Mouse (Mus musculus): ENCODE results near the gene Atxn1.

Atxn1 gene

GRCm38 (mm10) chr13:45628341-45628740 is 336.5 kb downstream of the Atxn1 start:
- DNase-seq (ENCODE audit: low spot score) = no peak

GRCm38 (mm10) chr13:45627206-45627751 is 337.5 kb downstream of the Atxn1 start:
- no peak for DNase-seq (ENCODE audit: low spot score)

- no peak for DNase-seq (ENCODE audit: low spot score)
These were observed 339.1 kb downstream of the Atxn1 start for GRCm38 (mm10) chr13:45625740-45626139.

- no peak for DNase-seq (ENCODE audit: low spot score)
These were observed 341.0 kb downstream of the Atxn1 start for GRCm38 (mm10) chr13:45623846-45624245.

GRCm38 (mm10) chr13:45622871-45623546 is 341.8 kb downstream of the Atxn1 start:
- DNase-seq (ENCODE audit: low spot score) = no peak

GRCm38 (mm10) chr13:45620687-45621086 is 344.1 kb downstream of the Atxn1 start:
- no peak for DNase-seq (ENCODE audit: low spot score)

- no peak for DNase-seq (ENCODE audit: low spot score)
These were observed 344.5 kb downstream of the Atxn1 start for GRCm38 (mm10) chr13:45620281-45620680.

GRCm38 (mm10) chr13:45617988-45618387 is 346.8 kb downstream of the Atxn1 start:
- no peak for DNase-seq (ENCODE audit: low spot score)

- peak; percentile 15 for DNase-seq (ENCODE audit: low spot score)
These were observed 350.0 kb downstream of the Atxn1 start for GRCm38 (mm10) chr13:45614762-45615161.

- peak; percentile 78 for DNase-seq (ENCODE audit: low spot score)
These were observed 351.5 kb downstream of the Atxn1 start for GRCm38 (mm10) chr13:45613346-45613745.

GRCm38 (mm10) chr13:45611554-45611953 is 353.3 kb downstream of the Atxn1 start:
- no peak for DNase-seq (ENCODE audit: low spot score)

- peak; percentile 40 for DNase-seq (ENCODE audit: low spot score)
These were observed 355.3 kb downstream of the Atxn1 start for GRCm38 (mm10) chr13:45609461-45609860.

- no peak for DNase-seq (ENCODE audit: low spot score)
These were observed 356.2 kb downstream of the Atxn1 start for GRCm38 (mm10) chr13:45608593-45608992.

GRCm38 (mm10) chr13:45607946-45608345 is 356.9 kb downstream of the Atxn1 start:
- no peak for DNase-seq (ENCODE audit: low spot score)

- no peak for DNase-seq (ENCODE audit: low spot score)
These were observed 361.2 kb downstream of the Atxn1 start for GRCm38 (mm10) chr13:45603636-45604035.

- no peak for DNase-seq (ENCODE audit: low spot score)
These were observed 364.4 kb downstream of the Atxn1 start for GRCm38 (mm10) chr13:45600443-45600842.

GRCm38 (mm10) chr13:45599831-45600230 is 365.0 kb downstream of the Atxn1 start:
- no peak for DNase-seq (ENCODE audit: low spot score)

- DNase-seq (ENCODE audit: low spot score) = no peak
These were observed 369.4 kb downstream of the Atxn1 start for GRCm38 (mm10) chr13:45595416-45595815.

GRCm38 (mm10) chr13:45593914-45594313 is 370.9 kb downstream of the Atxn1 start:
- DNase-seq (ENCODE audit: low spot score) = no peak

GRCm38 (mm10) chr13:45590898-45591297 is 373.9 kb downstream of the Atxn1 start:
- no peak for DNase-seq (ENCODE audit: low spot score)

- DNase-seq (ENCODE audit: low spot score) = no peak
These were observed 381.7 kb downstream of the Atxn1 start for GRCm38 (mm10) chr13:45583061-45583460.

- no peak for DNase-seq (ENCODE audit: low spot score)
These were observed 382.5 kb downstream of the Atxn1 start for GRCm38 (mm10) chr13:45582294-45582693.

GRCm38 (mm10) chr13:45579751-45580150 is 385.1 kb downstream of the Atxn1 start:
- DNase-seq (ENCODE audit: low spot score) = no peak

- DNase-seq (ENCODE audit: low spot score) = peak; percentile 25
These were observed 387.0 kb downstream of the Atxn1 start for GRCm38 (mm10) chr13:45577784-45578183.
